Mouse (Mus musculus) splenic B cell, adult 2 months (primary cell): ENCODE data around the gene Gm45785.

ENCODE experiments used
- DNase-seq: peaks from one replicate; pipeline ENCODE4 v3.0.0-alpha.2; 2011; ENCODE audit warnings: low read depth, low spot score
- H3K27me3 ChIP-seq: 2 replicates; pipeline ENCODE4 v1.6.1; 2012; ENCODE audit warnings: mild to moderate bottlenecking, low read length, moderate library complexity, mixed read lengths; ENCODE audit not compliant: control insufficient read depth, poor library complexity, insufficient read depth, severe bottlenecking
- H3K36me3 ChIP-seq: 2 replicates; pipeline ENCODE4 v1.6.1; 2012; ENCODE audit warnings: mild to moderate bottlenecking, low read length, moderate library complexity, mixed read lengths; ENCODE audit not compliant: control insufficient read depth, poor library complexity, insufficient read depth, severe bottlenecking

The Gm45785 gene

GRCm38 (mm10) chr7:140780548-140780947, 75.6 kb downstream of the Gm45785 start:
- no peaks in the 10 kb centered on the region for H3K36me3 ChIP-seq
- no peaks in the 10 kb centered on the region for H3K27me3 ChIP-seq
- DNase-seq, result no peak
